Mouse (Mus musculus) adrenal gland, adult 18-20 months (tissue): ENCODE measurements at regions not wholly inside any gene's neighbourhood (a gene's known extent, or its start where the extent isn't known, plus 50 kb on each side); places are given as distances from the start of the nearest gene placed in this dataset.

Experiments used
- DNase-seq, 2 experiments: peaks; one replicate each; pipeline ENCODE4 v3.0.0; 2021 to 2022; ENCODE audit warnings: low spot score in 2 of 2

GRCm38 (mm10) chr13:83872143-83872819, 349.8 kb upstream of the Tmem161b start:
- DNase-seq, result no peak

GRCm38 (mm10) chr13:83872887-83873286, 349.2 kb upstream of the Tmem161b start:
- DNase-seq, result no peak

GRCm38 (mm10) chr13:83879561-83879960, 342.5 kb upstream of the Tmem161b start:
- DNase-seq, result no peak

- no peak for DNase-seq
Measured at GRCm38 (mm10) chr13:83880305-83880704, 341.8 kb upstream of the Tmem161b start.

- DNase-seq, result no peak
Measured at GRCm38 (mm10) chr13:83880772-83881171, 341.3 kb upstream of the Tmem161b start.

GRCm38 (mm10) chr13:83882839-83883238, 339.3 kb upstream of the Tmem161b start:
- DNase-seq, result no peak

GRCm38 (mm10) chr13:83883821-83884220, 338.3 kb upstream of the Tmem161b start:
- DNase-seq, result no peak

- no peak for DNase-seq
Measured at GRCm38 (mm10) chr13:83884226-83884625, 337.9 kb upstream of the Tmem161b start.

- no peak for DNase-seq
Measured at GRCm38 (mm10) chr13:83884766-83885543, 337.1 kb upstream of the Tmem161b start.

- DNase-seq, result no peak
Measured at GRCm38 (mm10) chr13:83885729-83886128, 336.4 kb upstream of the Tmem161b start.

- DNase-seq, result no peak
Measured at GRCm38 (mm10) chr13:83914697-83915096, 307.4 kb upstream of the Tmem161b start.

GRCm38 (mm10) chr13:83932761-83933160, 289.3 kb upstream of the Tmem161b start:
- no peak for DNase-seq

GRCm38 (mm10) chr13:83946495-83946894, 275.6 kb upstream of the Tmem161b start:
- DNase-seq, result no peak

- DNase-seq, result no peak
Measured at GRCm38 (mm10) chr13:83951163-83951562, 270.9 kb upstream of the Tmem161b start.

GRCm38 (mm10) chr13:83951808-83952207, 270.3 kb upstream of the Tmem161b start:
- DNase-seq, result no peak

GRCm38 (mm10) chr13:83952353-83952752, 269.7 kb upstream of the Tmem161b start:
- DNase-seq, result no peak

GRCm38 (mm10) chr13:83952862-83953261, 269.2 kb upstream of the Tmem161b start:
- DNase-seq, result no peak

- DNase-seq, result no peak
Measured at GRCm38 (mm10) chr13:83955701-83956100, 266.4 kb upstream of the Tmem161b start.

GRCm38 (mm10) chr13:83978541-83978940, 243.6 kb upstream of the Tmem161b start:
- no peak for DNase-seq

- DNase-seq, result no peak
Measured at GRCm38 (mm10) chr13:83979535-83979934, 242.6 kb upstream of the Tmem161b start.

GRCm38 (mm10) chr13:83984651-83985331, 237.3 kb upstream of the Tmem161b start:
- DNase-seq, result no peak
